ENCODE assay signal across 8 mouse cellular contexts in the genomic region with DNA sequence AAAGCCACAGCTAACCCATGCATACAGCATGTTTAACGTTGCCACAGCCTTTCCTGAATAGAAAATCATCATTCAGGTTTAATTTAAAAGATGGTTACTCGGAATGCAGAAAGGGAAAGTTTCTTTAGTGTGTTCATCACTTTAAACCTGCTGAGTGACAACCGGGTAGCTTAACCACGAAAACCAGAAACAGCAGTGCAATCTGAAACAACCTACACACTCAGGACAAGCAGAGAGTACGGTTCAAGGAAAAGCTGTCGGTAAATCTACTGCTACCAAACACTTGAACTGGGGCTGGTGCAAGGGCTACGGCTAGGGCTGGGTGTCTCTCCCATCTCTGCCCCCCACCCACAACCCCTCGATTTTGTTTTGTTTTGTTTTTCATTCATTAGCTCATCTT. TPM values are rescaled to one million over a fixed set of nuclear protein-coding genes. Genes with fewer than 3 reads are reported as not detected.
DNase-seq lines count a peak whose midpoint lies in the region; ATAC-seq and TF ChIP-seq lines count a peak whose summit lies in the region.

No protein-coding gene starts in this region.

- no peak for TF ChIP-seq CTCF in forebrain, postnatal 0 days (IDR thresholded peaks at IDR 0.05; ENCODE audit: low read depth)

- peak overlapping the region; percentile 84 for H3K9ac ChIP-seq in heart, embryonic 16.5 days (ENCODE audit: low read length)
- peak overlapping the region; percentile 79 for H3K9ac ChIP-seq in forebrain, postnatal 0 days
- H3K9ac ChIP-seq in midbrain, embryonic 11.5 days (ENCODE audit: low read length), result peak overlapping the region; percentile 90

- H3K4me2 ChIP-seq in heart, embryonic 16.5 days (ENCODE audit: low read depth, low read length), result peak overlapping the region; percentile 80
- H3K4me2 ChIP-seq in forebrain, postnatal 0 days (ENCODE audit: low read depth), result peak overlapping the region; percentile 65
- H3K4me2 ChIP-seq in midbrain, embryonic 11.5 days, result peak overlapping the region; percentile 44

- H3K36me3 ChIP-seq in heart, embryonic 16.5 days (ENCODE audit: control insufficient read depth, insufficient read depth), result no peaks in the 10 kb centered on the region
- no peaks in the 10 kb centered on the region for H3K36me3 ChIP-seq in forebrain, postnatal 0 days (ENCODE audit: insufficient read depth)
- H3K36me3 ChIP-seq in midbrain, embryonic 11.5 days (ENCODE audit: control insufficient read depth, insufficient read depth, low read length), result no peaks in the 10 kb centered on the region

- H3K9me3 ChIP-seq in heart, embryonic 16.5 days (replicated peaks; ENCODE audit: control insufficient read depth, low read length), result no peaks in the 10 kb centered on the region
- H3K9me3 ChIP-seq in forebrain, postnatal 0 days (ENCODE audit: low read length), result no peaks in the 10 kb centered on the region
- no peaks in the 10 kb centered on the region for H3K9me3 ChIP-seq in midbrain, embryonic 11.5 days (ENCODE audit: control insufficient read depth, low read length)

- no peak for DNase-seq in heart, adult 18-20 months
- DNase-seq in ES-CJ7 (ENCODE audit: low read depth, low spot score), result peak; percentile 1
- no peak for DNase-seq in forebrain, postnatal 0 days
- no peak for DNase-seq in midbrain, embryonic 11.5 days (ENCODE audit: low spot score, missing footprints)
- no peak for DNase-seq in urinary bladder, adult 18-20 months (ENCODE audit: low spot score in 2 of 2)
- DNase-seq in left cerebral cortex, postnatal 36 days (ENCODE audit: low spot score in 2 of 2), result no peak
- DNase-seq in cerebellum, adult 11-12 months, result no peak

- H3K4me1 ChIP-seq in heart, embryonic 16.5 days (ENCODE audit: control insufficient read depth, insufficient read depth, low read length), result peaks cover 28% of the 10 kb centered on the region
- H3K4me1 ChIP-seq in forebrain, postnatal 0 days (ENCODE audit: insufficient read depth), result no peaks in the 10 kb centered on the region; the same call in 1 of the 2 replicates
- H3K4me1 ChIP-seq in midbrain, embryonic 11.5 days (ENCODE audit: control insufficient read depth, insufficient read depth, low read length), result peaks cover 12% of the 10 kb centered on the region

- no peaks in the 10 kb centered on the region for H3K27me3 ChIP-seq in heart, embryonic 16.5 days (ENCODE audit: control insufficient read depth, insufficient read depth, low read length)
- H3K27me3 ChIP-seq in forebrain, postnatal 0 days (ENCODE audit: insufficient read depth, low read length), result no peaks in the 10 kb centered on the region
- H3K27me3 ChIP-seq in midbrain, embryonic 11.5 days (ENCODE audit: control insufficient read depth, insufficient read depth, low read length), result no peaks in the 10 kb centered on the region

- intact Hi-C loops in left cerebral cortex, postnatal 36 days (cut with DNase I), result loop anchor here (2.0 to 5.0 kb wide), 4 partner anchors 34 to 124 kb away; no protein-coding TSS in a partner anchor

- H3K4me3 ChIP-seq in heart, embryonic 16.5 days (ENCODE audit: low read length), result peak overlapping the region; percentile 82
- peak overlapping the region; percentile 94 for H3K4me3 ChIP-seq in forebrain, postnatal 0 days (ENCODE audit: low read depth, low read length)
- H3K4me3 ChIP-seq in midbrain, embryonic 11.5 days (ENCODE audit: low read depth, low read length), result peak overlapping the region; percentile 96

- WGBS in heart, embryonic 16.5 days, result 7% methylated on average over 8 of the region's 8 CpGs
- 3% methylated on average over 8 of the region's 8 CpGs for WGBS in forebrain, postnatal 0 days
- 7% methylated on average over 8 of the region's 8 CpGs for WGBS in midbrain, embryonic 11.5 days

- no peak for ATAC-seq in heart, embryonic 16.5 days (replicated peaks; ENCODE audit: extremely low read depth, insufficient read depth, low FRiP score)
- no peak for ATAC-seq in forebrain, postnatal 0 days
- no peak for ATAC-seq in midbrain, embryonic 11.5 days (ENCODE audit: low FRiP score)

- peak overlapping the region; percentile 93 for H3K27ac ChIP-seq in heart, embryonic 16.5 days (ENCODE audit: low read length)
- no peak overlapping the region for H3K27ac ChIP-seq in forebrain, postnatal 0 days (ENCODE audit: low read depth, low read length)
- H3K27ac ChIP-seq in midbrain, embryonic 11.5 days (ENCODE audit: low read depth, low read length), result no peak overlapping the region

RNA-seq across cellular contexts. Expression of a gene that starts 1.5 kb away (rescaled TPM):
- polyA plus RNA-seq in heart, embryonic 16.5 days (2015; fragmentation: Nextera tagmentation; extraction: Ambion mirVana), result 13.7 and 15.5 TPM in 2 replicates
- total RNA-seq in heart, adult 18-20 months (2021), result 10 to 100 TPM; 19.8 to 23.9 TPM
- total RNA-seq in forebrain, postnatal 0 days (2014; rRNA removed), result 33.6 and 42.1 TPM in 2 replicates
- polyA plus RNA-seq in forebrain, postnatal 0 days (2015; fragmentation: Nextera tagmentation; extraction: Ambion mirVana), result 18.3 and 26.3 TPM in 2 replicates
- 20.8 and 23.8 TPM in 2 replicates for polyA plus RNA-seq in midbrain, embryonic 11.5 days (2014; fragmentation: Nextera tagmentation; extraction: Ambion mirVana)
- total RNA-seq in left cerebral cortex, postnatal 36 days (2021), result 10 to 100 TPM; 80.9 to 99.1 TPM

RNA-seq across cellular contexts. Expression of a gene that starts 47.4 kb away (rescaled TPM):
- polyA plus RNA-seq in heart, embryonic 16.5 days (2015; fragmentation: Nextera tagmentation; extraction: Ambion mirVana), result 30.2 and 33.0 TPM in 2 replicates
- 10 to 100 TPM; 11.7 to 13.9 TPM for total RNA-seq in heart, adult 18-20 months (2021)
- total RNA-seq in forebrain, postnatal 0 days (2014; rRNA removed), result 9.4 and 12.8 TPM in 2 replicates
- 5.6 and 6.9 TPM in 2 replicates for polyA plus RNA-seq in forebrain, postnatal 0 days (2015; fragmentation: Nextera tagmentation; extraction: Ambion mirVana)
- polyA plus RNA-seq in midbrain, embryonic 11.5 days (2014; fragmentation: Nextera tagmentation; extraction: Ambion mirVana), result 7.4 and 8.3 TPM in 2 replicates
- total RNA-seq in left cerebral cortex, postnatal 36 days (2021), result 1 to 10 TPM; 4.8 TPM
